25 mouse cellular contexts compared by ENCODE assay signal in the genomic region with DNA sequence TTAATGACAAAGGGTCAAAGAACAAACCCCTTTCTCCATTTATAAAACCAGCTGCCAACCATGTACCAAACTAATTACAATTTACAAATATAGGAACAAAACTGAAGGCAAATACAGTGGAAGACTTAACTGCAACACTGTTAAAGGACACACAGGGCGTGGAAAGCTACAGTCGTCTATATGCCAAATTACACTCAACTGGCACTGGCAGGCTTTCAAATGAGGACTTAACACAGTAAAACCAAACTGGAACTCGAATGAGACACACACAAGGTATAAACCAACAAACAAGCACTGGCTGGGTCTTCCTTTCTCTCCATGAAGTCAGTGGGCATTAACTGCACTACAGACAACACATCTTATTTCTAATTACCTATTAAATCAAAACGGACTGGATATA.
"Had no signal": no experiment of that assay in that cellular context is flagged by ENCODE, and none has a peak within 500 bp of the region (broad histone marks: within the 10 kb centered on the region; RNA-seq: fewer than 3 reads in every experiment).

No protein-coding gene starts in this region.

- H3K27ac ChIP-seq: heart, embryonic 13.5 days; heart, embryonic 15.5 days; hindbrain, embryonic 13.5 days; hindbrain, embryonic 15.5 days; hindbrain, postnatal 0 days; kidney, embryonic 15.5 days; kidney, postnatal 0 days; limb, embryonic 13.5 days; limb, embryonic 15.5 days; liver, embryonic 12.5 days; liver, embryonic 14.5 days had no signal

- H3K4me3 ChIP-seq: heart, embryonic 13.5 days; heart, embryonic 15.5 days; hindbrain, embryonic 13.5 days; hindbrain, embryonic 15.5 days; kidney, embryonic 15.5 days; limb, embryonic 13.5 days; limb, embryonic 15.5 days; liver, embryonic 12.5 days had no signal

- ATAC-seq: hindbrain, postnatal 0 days; intestine, embryonic 16.5 days; liver, embryonic 12.5 days had no signal

- DNase-seq: gastrocnemius, postnatal 14 days; gastrocnemius, postnatal 36 days; heart, adult 18-20 months; heart, postnatal 14 days; heart, postnatal 36 days; kidney, adult 11 months; kidney, adult 2 months; kidney, adult 9 months; kidney, postnatal 14 days; kidney, postnatal 36 days; layer of hippocampus, adult 9-11 months; layer of hippocampus, postnatal 36 days; left cerebral cortex, postnatal 4 days had no signal
